Mouse (Mus musculus): Measurements from ENCODE around the gene Tanc1.
A peak's percentile ranks its signal among the peaks of the same experiment; 100 is the strongest.

Gene Tanc1

DNA sequence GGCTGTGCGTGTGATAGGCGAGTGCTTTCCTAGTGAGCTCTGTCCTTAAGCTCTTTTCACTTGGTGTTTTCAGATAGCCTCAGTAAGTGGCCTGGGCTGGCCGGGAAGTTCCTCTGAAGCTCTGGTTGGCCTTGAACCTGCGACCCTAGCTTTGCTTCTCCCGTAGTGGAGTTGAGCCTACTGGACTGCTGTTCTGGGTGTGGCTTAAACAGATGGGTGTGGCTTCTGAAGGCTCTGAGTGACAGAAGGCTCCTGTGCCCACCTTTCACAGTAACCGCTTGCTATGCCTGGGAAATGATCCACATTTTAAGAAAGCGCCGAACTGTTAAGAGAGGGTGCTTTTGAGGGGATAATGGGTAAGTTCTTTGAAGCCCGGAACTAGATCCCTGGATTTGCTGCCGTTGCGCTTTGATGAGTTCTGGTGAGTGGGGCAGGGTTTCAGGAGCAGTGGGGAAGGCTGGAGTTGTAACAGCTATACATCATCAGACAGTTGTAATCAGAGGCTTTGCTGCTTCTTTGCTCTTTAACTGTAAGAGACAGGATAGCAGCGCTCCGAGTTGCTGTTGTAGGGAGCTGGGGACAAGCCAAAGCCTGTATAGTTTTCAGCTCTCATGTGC, 144.4 kb downstream of the Tanc1 start:
- DNase-seq (ENCODE audit: low spot score in 2 of 2): no peak

- DNase-seq (ENCODE audit: low spot score in 2 of 2): peak in 1 of 2 experiments; percentile 14
Measured at GRCm38 (mm10) chr2:59757015-59757414, 145.2 kb downstream of the Tanc1 start.

DNA sequence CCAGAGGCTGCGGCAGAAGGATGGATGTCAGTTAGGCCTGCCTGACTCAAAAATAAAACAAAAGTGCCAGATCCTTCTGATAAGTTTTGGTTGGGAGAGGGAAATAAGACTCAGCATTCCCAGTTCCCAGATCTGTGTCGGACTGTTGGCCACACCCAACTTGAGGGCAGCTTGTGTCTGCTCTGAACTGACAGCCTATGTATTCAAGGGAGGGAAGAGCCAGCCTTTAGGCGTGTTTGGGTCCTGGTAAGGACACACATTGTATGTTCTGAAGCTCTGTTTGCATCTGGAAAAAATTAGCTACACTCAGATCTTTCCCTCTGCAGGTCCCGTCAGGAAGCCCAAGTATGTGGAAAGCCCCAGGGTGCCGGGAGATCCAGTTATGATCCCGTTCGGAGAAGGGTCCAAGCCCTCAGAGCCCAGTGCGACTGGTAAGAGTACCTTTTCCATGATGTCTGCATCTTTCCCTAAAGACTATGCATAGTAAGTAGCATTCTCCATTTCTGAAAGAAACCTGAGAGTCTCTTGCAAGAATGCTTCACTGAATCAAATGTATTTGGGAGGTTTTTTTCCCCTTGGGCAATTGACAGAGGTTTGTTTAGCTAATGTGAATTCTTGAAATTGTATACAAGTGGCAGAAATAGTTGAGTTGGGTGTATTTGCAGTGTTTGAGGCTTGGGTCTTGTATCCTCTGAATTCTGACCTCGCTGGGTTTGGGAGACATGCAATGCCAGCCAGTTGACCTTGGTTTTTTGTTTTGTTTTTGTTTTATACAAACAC, 146.5 kb downstream of the Tanc1 start:
- no peak for DNase-seq (ENCODE audit: low spot score in 2 of 2)

GRCm38 (mm10) chr2:59760731-59761130, 148.9 kb downstream of the Tanc1 start:
- no peak for DNase-seq (ENCODE audit: low spot score in 2 of 2)

- DNase-seq (ENCODE audit: low spot score in 2 of 2): no peak
Measured at GRCm38 (mm10) chr2:59761183-59761582, 149.3 kb downstream of the Tanc1 start.

- DNase-seq (ENCODE audit: low spot score in 2 of 2): no peak
Measured at GRCm38 (mm10) chr2:59762277-59762676, 150.4 kb downstream of the Tanc1 start.

GRCm38 (mm10) chr2:59765671-59766070, 153.8 kb downstream of the Tanc1 start:
- DNase-seq (ENCODE audit: low spot score in 2 of 2): no peak

- DNase-seq (ENCODE audit: low spot score in 2 of 2): no peak
Measured at GRCm38 (mm10) chr2:59767893-59768292, 156.1 kb downstream of the Tanc1 start.

- no peak for DNase-seq (ENCODE audit: low spot score in 2 of 2)
Measured at GRCm38 (mm10) chr2:59768661-59769384, 157.0 kb downstream of the Tanc1 start.

DNA sequence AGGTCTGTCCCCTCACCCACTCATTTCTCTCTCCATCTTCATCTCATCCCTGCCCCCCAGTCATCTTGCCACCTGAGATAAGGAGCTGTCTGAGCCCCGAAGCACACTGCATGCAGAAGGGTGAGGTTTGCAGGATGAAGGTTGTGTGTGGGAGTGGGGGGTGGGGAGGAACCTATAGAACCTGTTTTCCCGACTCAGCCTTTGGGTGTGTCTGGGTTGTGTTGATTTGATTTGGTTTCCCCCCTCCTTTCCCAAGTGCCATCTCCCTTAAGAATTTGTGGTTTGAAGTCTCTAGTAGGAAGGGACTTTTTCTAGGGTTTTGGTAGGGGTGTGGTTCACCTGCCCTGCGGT, 157.5 kb downstream of the Tanc1 start:
- DNase-seq (ENCODE audit: low spot score in 2 of 2): no peak

DNA sequence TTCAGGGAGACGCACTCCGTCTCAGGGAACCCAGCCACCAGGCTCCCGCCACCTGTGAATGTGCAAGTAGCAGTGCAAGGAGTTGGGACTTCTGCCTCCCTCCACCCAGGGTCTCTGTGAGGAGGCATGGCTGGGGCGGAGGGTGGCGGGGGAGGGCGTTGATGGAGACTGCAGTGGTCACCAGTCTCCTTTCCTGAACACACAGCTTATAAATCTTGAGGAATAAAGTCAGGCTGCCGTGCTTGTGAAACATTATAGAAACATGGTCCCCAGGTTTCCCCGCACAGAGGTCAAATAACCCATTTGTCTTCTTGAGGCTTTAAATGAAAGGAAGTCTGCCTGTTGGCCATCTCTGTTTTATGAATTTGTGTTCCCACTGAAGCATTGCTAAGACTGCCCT, 159.9 kb downstream of the Tanc1 start:
- no peak for DNase-seq (ENCODE audit: low spot score in 2 of 2)

- DNase-seq (ENCODE audit: low spot score in 2 of 2): no peak
Measured at GRCm38 (mm10) chr2:59772261-59772683, 160.4 kb downstream of the Tanc1 start.

DNA sequence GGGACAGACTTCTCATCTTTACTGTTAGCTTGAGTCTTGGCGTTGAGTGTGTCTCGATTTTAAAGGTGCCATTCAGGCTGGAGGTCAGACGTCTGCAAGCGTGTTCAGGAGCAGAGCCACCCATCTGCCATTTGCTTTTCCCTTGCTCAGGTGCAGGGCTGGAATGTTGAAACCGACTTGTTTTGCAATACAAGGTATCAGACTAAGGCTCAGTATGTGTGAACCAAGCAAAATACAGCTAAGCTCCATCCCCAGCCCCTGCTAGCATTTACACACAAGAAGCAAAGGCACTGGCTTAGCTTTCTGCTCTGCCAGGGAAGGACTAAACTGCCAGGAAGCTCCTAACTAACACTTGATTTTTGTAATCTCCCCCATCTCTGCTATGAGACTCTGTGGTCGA, 162.5 kb downstream of the Tanc1 start:
- DNase-seq (ENCODE audit: low spot score in 2 of 2): no peak

DNA sequence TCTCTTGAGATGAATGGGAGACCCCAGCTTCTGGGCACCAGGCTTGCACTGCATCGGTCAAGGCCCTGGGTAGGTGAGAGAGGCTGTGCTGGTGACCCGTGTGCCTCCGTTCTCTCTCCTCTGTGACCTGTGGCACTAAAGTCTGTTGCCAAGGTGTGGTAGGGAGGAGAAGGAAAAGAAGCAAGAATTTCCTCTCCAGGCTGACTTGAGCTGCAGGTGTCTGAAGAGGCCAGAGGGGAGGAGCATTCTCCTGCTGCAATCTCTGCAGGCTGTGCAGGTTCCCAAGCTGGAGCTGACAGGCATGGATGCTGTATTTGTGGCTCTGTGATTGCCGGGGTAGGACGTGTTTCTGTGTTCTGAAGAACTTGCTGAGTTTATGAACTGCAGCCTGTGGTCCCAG, 163.3 kb downstream of the Tanc1 start:
- DNase-seq (ENCODE audit: low spot score in 2 of 2): no peak

DNA sequence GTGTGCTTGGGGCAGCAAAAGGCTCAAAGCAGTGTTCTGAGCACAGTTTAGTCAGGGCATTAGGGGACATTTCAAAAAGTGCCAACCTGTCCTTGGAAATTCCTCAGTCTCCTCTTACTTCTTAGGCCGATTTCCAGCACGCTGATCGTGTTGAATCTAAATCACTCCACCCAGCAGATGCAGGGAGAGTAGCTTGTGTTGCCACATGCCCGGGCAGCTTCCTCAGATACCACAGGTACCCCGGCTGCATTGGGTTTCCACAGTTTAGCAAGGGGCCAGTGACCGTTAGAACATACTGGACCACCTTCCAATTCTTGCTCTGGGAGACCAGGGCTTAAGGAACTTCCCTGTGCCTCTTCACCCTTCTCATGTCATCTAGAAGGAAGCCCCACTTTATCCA, 164.0 kb downstream of the Tanc1 start:
- no peak for DNase-seq (ENCODE audit: low spot score in 2 of 2)

DNA sequence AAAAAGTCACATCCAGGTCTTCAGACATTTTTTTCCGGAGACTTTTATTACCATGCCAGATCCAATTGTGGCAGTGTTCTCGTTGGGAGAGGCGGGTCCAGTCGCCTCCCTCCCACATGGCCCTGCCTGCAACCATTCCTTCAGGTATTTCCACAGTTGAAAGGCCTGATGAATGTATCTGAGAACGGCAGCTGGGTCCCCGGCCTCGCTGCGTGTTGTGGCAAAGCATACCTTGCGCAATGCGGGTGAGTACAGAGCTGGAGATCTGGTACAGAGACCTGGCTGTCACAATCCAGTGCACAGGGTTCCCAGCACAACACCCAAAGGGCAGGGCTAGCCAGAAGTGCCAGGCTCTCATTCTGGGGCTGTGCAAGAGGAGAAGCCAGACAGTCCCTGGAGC, 167.5 kb downstream of the Tanc1 start:
- DNase-seq (ENCODE audit: low spot score in 2 of 2): no peak

DNA sequence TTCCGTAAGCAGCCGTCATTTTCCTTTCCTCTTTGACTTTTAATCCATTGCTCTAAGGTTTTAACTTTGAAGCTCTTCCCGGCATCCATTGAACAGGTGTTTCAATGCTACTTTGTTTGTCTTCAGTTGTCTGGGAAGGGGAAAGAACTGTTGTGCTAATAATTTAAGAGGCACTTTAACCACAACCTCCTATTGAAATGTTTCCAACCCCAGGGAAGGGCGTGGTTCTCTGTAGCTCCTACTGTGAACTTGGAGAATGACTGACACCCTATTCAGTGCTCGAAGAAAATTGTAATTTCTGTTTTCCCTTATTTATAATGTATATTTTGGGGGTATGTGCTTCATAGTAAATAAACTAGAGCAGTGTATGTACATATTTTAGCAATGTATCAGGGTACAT, 168.4 kb downstream of the Tanc1 start:
- DNase-seq (ENCODE audit: low spot score in 2 of 2): no peak

DNA sequence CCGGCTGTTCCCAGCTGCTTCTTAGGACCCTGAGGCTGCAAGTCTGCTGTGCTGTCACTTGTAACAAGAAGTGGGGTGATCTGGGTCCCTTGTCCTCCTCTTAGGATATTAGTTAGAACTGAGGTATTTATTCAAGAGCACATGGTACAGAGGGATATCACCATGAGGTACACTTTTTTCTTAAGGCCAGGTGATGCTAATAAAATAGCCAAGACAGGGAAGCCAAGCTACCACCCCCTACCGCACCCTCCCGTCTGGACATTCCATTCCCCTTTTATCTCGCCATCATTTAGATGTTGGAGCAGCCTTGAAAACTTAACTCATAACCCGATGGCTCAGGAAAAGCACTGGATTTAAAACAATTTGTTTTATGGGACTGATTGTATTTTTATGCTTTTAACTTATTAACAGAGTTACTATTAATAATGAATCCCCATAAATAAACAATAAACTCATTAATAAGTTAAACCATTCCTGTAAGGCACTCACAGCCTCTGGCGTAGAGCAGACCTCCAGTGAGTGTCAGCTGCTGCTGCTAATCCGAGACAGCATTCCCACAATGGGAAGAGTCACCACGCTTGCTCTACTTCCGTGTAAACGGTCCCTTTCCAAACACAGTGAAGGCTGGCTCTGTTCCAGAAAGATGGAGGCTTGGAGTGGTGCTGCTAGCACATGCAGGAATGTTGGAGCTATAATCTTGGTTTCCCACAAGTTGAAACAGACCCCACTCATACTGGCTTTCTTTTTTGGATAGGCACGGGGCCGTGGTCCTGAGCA, 171.4 kb downstream of the Tanc1 start:
- no peak for DNase-seq (ENCODE audit: low spot score in 2 of 2)

DNA sequence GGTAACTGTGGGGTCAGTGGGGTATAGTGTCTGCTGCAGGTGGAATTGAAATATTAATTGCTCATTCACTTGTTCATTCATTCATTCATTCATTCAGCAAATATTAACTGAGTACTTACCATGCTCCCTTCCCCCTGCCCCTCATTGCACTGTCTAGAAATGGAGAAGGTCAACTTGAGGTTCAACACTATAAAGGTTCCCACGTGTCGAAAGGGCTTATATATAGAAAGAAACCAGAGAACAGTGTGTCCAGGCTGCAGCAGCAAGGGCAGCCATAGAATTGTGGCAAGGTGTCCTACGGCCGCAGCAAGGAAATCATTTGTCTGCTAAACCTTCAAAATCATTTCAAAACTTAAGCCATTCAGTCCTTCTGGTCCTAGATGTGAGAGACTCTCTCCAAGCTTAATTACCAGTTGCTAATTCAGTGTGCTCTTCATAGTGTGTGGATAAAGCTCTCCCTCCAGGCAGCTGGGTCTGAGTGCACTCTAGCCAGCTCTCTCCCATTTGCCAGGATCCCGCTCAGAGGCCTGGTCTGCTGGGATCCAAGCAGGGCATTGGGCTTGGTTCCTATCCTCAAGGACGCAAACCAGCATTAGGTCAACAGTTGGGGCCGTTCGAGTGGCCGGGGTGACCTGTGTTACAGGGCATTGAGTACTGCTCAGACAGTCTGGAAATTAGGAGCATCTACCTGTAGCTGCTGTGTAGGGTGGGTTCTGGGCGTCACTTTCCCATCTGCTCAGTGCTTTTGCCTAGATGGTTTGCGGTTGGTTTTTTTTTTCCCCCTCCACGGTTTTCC, 172.2 kb downstream of the Tanc1 start:
- no peak for DNase-seq (ENCODE audit: low spot score in 2 of 2)

DNA sequence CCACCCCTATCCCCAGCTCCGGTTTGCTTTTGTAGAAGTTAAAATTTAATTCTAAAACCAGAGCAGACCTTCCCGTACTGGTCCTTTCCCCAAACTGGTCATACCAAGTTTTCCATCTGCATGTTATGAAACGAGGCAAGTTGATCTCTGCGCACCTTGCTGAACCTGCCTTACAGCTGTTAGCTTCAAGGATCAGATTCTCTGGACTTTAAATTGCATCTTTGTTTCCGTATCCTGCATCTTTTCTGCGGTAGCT, 172.7 kb downstream of the Tanc1 start:
- DNase-seq (ENCODE audit: low spot score in 2 of 2): no peak

- no peak for DNase-seq (ENCODE audit: low spot score in 2 of 2)
Measured at GRCm38 (mm10) chr2:59785597-59785996, 173.8 kb downstream of the Tanc1 start.
